Mouse (Mus musculus) left cerebral cortex, adult 2 months (tissue): Measurements from ENCODE around the gene Cyp2w1. TPM values are rescaled to one million over a fixed set of nuclear protein-coding genes. Genes with fewer than 3 reads are reported as not detected.
A peak's percentile ranks its signal among the peaks of the same experiment; 100 is the strongest.

ENCODE experiments used
- DNase-seq, 2 experiments: peaks; one replicate each; pipeline ENCODE4 v3.0.0; 2021 to 2022; ENCODE audit warnings: low spot score in 2 of 2, mixed read lengths in 1 of 2; ENCODE audit errors: extremely low spot score in 1 of 2
- H3K27ac ChIP-seq: fragments of 200-600 bp; 2 replicates; pipeline ENCODE4 v1.8.1; 2022
- H3K4me3 ChIP-seq: fragments of 200-600 bp; 2 replicates; pipeline ENCODE4 v1.8.1; 2022
- CTCF ChIP-seq: fragments of 200-600 bp; IDR thresholded peaks from 2 replicates; pipeline ENCODE4 v1.8.1; 2022; ENCODE audit warnings: antibody characterized with exemption, mild to moderate bottlenecking, moderate library complexity
- intact Hi-C: fragments of 180-260 bp; cut with DNase I; formaldehyde crosslinking; loops from one replicate; pipeline ENCODE4 v1.15.1; 2025
- total RNA-seq, 2 experiments: library from RNA; stranded (reverse); gene quantifications; 2 replicates each; pipeline ENCODE4 v1.2.3; 2021

Cyp2w1 gene
- total RNA-seq, 2 experiments from 2014 or later, result not detected

- intact Hi-C loops, result no loop called here
- no peak for DNase-seq
- Histone ChIP-seq H3K4me3 (no peak overlapping the region), H3K27ac (peak overlapping the region; percentile 37)
- TF ChIP-seq CTCF, result no peak
Measured at GRCm38 (mm10) chr5:139367884-139368458, 15.6 kb downstream of the Cyp2w1 start.

GRCm38 (mm10) chr5:139368638-139369320, 16.4 kb downstream of the Cyp2w1 start:
- Histone ChIP-seq H3K27ac (no peak overlapping the region; the same call in 1 of the 2 replicates), H3K4me3 (no peak overlapping the region)
- intact Hi-C loops, result no loop called here
- DNase-seq, result no peak
- no peak for TF ChIP-seq CTCF

DNA sequence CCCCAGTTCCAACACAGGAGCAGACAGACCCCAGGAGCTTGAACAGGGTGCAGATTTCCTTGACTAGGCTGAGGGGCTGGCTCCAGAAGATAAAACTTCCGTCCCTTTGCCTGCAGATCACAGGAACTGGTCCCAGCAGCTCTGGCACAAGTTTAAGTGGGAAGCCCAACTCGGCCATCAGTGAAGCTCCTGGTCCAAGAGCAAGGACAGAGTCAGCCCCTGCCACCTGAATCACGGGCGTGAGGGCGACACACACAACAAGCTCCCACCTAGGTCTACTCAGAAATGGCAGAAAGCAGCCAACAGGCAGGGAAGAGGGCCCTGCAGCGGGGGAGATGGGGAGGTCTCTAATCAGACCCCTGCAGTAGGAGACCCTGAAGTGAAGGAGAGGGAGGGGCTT, 17.9 kb downstream of the Cyp2w1 start:
- DNase-seq, result no peak
- no peak overlapping the region for H3K4me3 ChIP-seq
- intact Hi-C loops, result no loop called here
- peak overlapping the region; percentile 94; the same call in 1 of the 2 replicates for H3K27ac ChIP-seq
- no peak for TF ChIP-seq CTCF

- no peak for TF ChIP-seq CTCF
- no peak for DNase-seq
- H3K27ac ChIP-seq, result peak overlapping the region; percentile 94; the same call in 1 of the 2 replicates
- intact Hi-C loops, result no loop called here
- H3K4me3 ChIP-seq, result peak overlapping the region; percentile 86
Measured at GRCm38 (mm10) chr5:139371118-139371517, 18.7 kb downstream of the Cyp2w1 start.

DNA sequence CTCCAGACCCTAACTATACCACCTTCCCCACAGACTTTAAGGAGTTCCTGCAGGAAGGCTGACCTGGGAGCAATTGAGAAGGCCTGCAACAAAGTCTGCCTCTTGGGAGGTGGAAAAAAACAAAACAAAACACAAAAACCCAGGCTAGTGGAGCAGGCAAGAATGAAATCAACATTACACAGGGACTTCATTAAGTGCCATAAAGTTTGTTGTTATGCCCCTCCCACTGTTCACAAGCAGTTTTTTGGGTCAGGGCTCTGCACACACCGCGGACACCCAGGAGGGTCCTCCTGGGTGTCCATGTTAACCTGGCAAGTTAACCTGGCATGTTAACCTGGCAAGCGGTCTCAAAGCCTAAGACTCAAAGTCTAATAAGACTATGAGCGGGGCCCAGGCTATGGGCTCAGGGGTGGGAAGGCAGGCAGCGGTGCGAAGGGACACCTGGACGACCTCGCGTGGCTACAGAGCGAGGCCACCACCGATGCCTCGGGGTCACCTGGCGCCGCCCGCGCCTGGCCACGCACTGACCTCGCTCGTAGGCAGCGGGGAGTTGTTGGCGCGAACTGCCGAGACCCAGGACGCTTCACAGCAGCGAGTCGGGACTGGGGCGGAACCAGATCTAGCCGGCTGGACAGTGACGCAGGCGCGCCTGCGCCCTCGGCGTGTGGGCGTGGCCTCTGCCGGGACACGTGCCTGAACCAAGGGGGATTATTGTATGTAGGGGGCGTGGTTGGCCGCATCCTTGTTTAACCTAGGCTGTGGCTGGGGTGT, 19.4 kb downstream of the Cyp2w1 start:
- DNase-seq, result peak; percentile 86
- H3K27ac ChIP-seq, result peak overlapping the region; percentile 94
- peak overlapping the region; percentile 86 for H3K4me3 ChIP-seq
- TF ChIP-seq CTCF, result no peak
- intact Hi-C loops, result no loop called here

GRCm38 (mm10) chr5:139373126-139373525, 20.7 kb downstream of the Cyp2w1 start:
- H3K4me3 ChIP-seq, result no peak overlapping the region
- peak overlapping the region; percentile 36; the same call in 1 of the 2 replicates for H3K27ac ChIP-seq
- DNase-seq, result no peak
- intact Hi-C loops, result no loop called here
- no peak for TF ChIP-seq CTCF

- intact Hi-C loops, result no loop called here
- no peak overlapping the region for H3K27ac ChIP-seq
- no peak overlapping the region for H3K4me3 ChIP-seq
- DNase-seq, result no peak
- no peak for TF ChIP-seq CTCF
Measured at GRCm38 (mm10) chr5:139373889-139374444, 21.6 kb downstream of the Cyp2w1 start.

GRCm38 (mm10) chr5:139374841-139375240, 22.4 kb downstream of the Cyp2w1 start:
- intact Hi-C loops, result no loop called here

GRCm38 (mm10) chr5:139377468-139378270, 25.3 kb downstream of the Cyp2w1 start, which contains the start of gene Gpr146:
Gene Gpr146, plus strand, starts transcription at chr5:139377697.
- Histone ChIP-seq H3K27ac (peak within 1 kb of the TSS; percentile 82), H3K4me3 (no peak within 1 kb of the TSS)
- no peak for TF ChIP-seq CTCF
- DNase-seq, result no peak
- intact Hi-C loops, result no loop called here

More at GRCm38 (mm10) chr5:139374841-139375240, 22.4 kb downstream of the Cyp2w1 start:
- no peak overlapping the region for H3K4me3 ChIP-seq
- H3K27ac ChIP-seq, result no peak overlapping the region
- no peak for DNase-seq
- no peak for TF ChIP-seq CTCF

DNA sequence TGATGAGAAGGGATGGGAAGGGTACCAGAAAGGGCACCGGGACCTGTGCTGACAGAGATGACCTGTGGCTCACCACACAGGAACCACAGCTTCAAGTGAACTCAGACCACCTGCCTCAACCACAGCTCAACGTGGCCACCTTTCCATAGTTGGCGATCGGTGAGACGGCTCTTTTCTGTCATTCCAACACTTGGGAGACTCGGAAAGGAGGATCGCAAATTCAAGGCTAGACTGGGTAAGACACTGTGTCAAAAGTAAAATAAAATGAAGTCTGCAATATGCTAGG, 25.8 kb downstream of the Cyp2w1 start:
- intact Hi-C loops, result no loop called here
- TF ChIP-seq CTCF, result no peak
- H3K4me3 ChIP-seq, result no peak overlapping the region
- H3K27ac ChIP-seq, result peak overlapping the region; percentile 82
- no peak for DNase-seq

DNA sequence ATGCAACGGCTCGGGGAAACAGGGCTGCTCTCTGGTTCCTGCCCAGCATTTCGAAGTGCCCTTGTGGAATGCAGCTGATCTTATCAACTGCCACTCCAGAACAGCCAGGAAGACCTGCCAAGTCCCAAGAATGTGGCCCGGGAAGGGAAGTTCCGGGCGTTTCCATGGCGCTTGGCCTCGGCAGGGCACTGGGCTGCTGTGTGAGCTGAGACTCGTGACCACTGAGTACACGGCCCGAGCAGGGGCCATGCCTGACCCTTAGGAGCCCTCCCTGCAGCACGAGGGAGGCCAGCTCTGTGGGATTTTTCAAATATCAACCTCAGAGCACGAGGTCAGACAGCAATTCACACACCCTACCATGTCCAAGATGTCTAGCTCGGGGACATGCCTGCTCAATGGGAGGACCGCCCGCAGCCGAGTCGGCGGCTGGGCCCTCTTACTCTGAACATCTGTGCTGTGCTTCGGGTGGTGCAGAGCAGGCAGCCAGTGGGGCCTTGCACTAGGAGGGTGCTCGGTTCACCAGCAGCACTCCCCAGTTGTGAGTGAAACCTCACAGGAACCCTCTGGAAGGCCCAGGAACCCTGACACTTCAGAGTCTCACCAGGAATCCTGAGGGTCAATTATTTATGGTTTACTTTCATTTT, 26.7 kb downstream of the Cyp2w1 start:
- no peak for TF ChIP-seq CTCF
- Histone ChIP-seq H3K4me3 (no peak overlapping the region), H3K27ac (peak overlapping the region; percentile 82)
- intact Hi-C loops, result no loop called here
- no peak for DNase-seq
